Mouse (Mus musculus) megakaryocyte, embryonic 14.5 days (primary cell): Measurements from ENCODE around the gene Afmid.

Source experiments
- FLI1 ChIP-seq: IDR thresholded peaks from 2 replicates; pipeline ENCODE4 v1.6.1; 2012; ENCODE audit warnings: low read length, inconsistent platforms, mixed read lengths
- GATA1 ChIP-seq: IDR thresholded peaks from 3 replicates; pipeline ENCODE4 v1.6.1; 2012; ENCODE audit warnings: mixed read lengths, low read length, inconsistent platforms, borderline replicate concordance

GRCm38 (mm10) chr11:117854241-117854640 is 28.5 kb downstream of the Afmid start:
- TF ChIP-seq FLI1, result no peak
- no peak for TF ChIP-seq GATA1
